10 mouse cellular contexts compared by ENCODE assay signal in genomic region chr7:25266180-25266962, GRCm38 (mm10). TPM values are rescaled to one million over a fixed set of nuclear protein-coding genes. Genes with fewer than 3 reads are reported as not detected.
A peak's percentile ranks its signal among the peaks of the same experiment; 100 is the strongest.
DNase-seq lines count a peak whose midpoint lies in the region; ATAC-seq and TF ChIP-seq lines count a peak whose summit lies in the region.
"Had no signal": no experiment of that assay in that cellular context is flagged by ENCODE, and none has a peak within 500 bp of the region (broad histone marks: within the 10 kb centered on the region; RNA-seq: fewer than 3 reads in every experiment).

No protein-coding gene starts in this region.

- intact Hi-C loops in heart, adult 2 months (cut with DNase I), result no loop called here

- no peak for TF ChIP-seq EP300 in heart, adult 2 months (IDR thresholded peaks at IDR 0.05; ENCODE audit: insufficient read depth, low read depth, low read length)
- TF ChIP-seq EP300 in MEL (IDR thresholded peaks at IDR 0.05; ENCODE audit: low read depth in 1 of 2, low read length in 2 of 2), result no peak

- no peak for ATAC-seq in heart, embryonic 15.5 days (replicated peaks; ENCODE audit: insufficient number of reproducible peaks, insufficient read depth, low FRiP score, low read depth)
- ATAC-seq in hindbrain, embryonic 12.5 days (ENCODE audit: low FRiP score), result no peak

- 0 out of 2 replicates have a peak, but pooled peaks cover under 1% of the 10 kb centered on the region for H3K36me3 ChIP-seq in heart, embryonic 15.5 days
- no peaks in the 10 kb centered on the region for H3K36me3 ChIP-seq in heart, adult 2 months (ENCODE audit: control insufficient read depth, insufficient read depth, low read length)
- H3K36me3 ChIP-seq in MEL (ENCODE audit: control insufficient read depth in 1 of 2, insufficient read depth in 2 of 2, low read length in 2 of 2), result peaks cover 0 to 20% of the 10 kb centered on the region in 2 experiments; a peak in 2 of 4 replicates
- peaks cover 8% of the 10 kb centered on the region for H3K36me3 ChIP-seq in hindbrain, embryonic 12.5 days
- H3K36me3 ChIP-seq in midbrain, embryonic 10.5 days, result peaks cover 5% of the 10 kb centered on the region

- no peak overlapping the region for H3K9ac ChIP-seq in heart, embryonic 15.5 days
- no peak overlapping the region for H3K9ac ChIP-seq in heart, adult 2 months (ENCODE audit: low read depth, low read length)
- H3K9ac ChIP-seq in MEL (ENCODE audit: control insufficient read depth, low read depth, low read length, poor library complexity, severe bottlenecking), result peak overlapping the region; percentile 61
- H3K9ac ChIP-seq in hindbrain, embryonic 12.5 days, result no peak overlapping the region; the same call in 1 of the 2 replicates

- TF ChIP-seq CTCF in heart, adult 2 months (IDR thresholded peaks at IDR 0.05), result no peak
- no peak for TF ChIP-seq CTCF in MEL (IDR thresholded peaks at IDR 0.05 in 2 of 3, conservative IDR thresholded peaks at IDR 0.05 in 1 of 3; ENCODE audit: control insufficient read depth in 1 of 3, insufficient read depth in 1 of 3, low read depth in 2 of 3, low read length in 3 of 3, poor library complexity in 1 of 3, severe bottlenecking in 1 of 3)

- H3K79me2 ChIP-seq in heart, adult 2 months (replicated peaks; ENCODE audit: control insufficient read depth, insufficient read depth, low read length), result peaks cover 1% of the 10 kb centered on the region; the same call in 1 of the 2 replicates
- peaks cover 20% of the 10 kb centered on the region for H3K79me2 ChIP-seq in MEL (ENCODE audit: control insufficient read depth, insufficient read depth, low read length, poor library complexity)

- no peak overlapping the region for H3K27ac ChIP-seq in heart, embryonic 15.5 days
- H3K27ac ChIP-seq in heart, adult 2 months, result no peak overlapping the region
- H3K27ac ChIP-seq in MEL (ENCODE audit: control insufficient read depth, low read depth, low read length), result peak overlapping the region; percentile 93
- H3K27ac ChIP-seq in hindbrain, embryonic 12.5 days, result no peak overlapping the region
- peak overlapping the region; percentile 97 for H3K27ac ChIP-seq in midbrain, embryonic 10.5 days (replicated peaks)

- no peak overlapping the region for H3K4me3 ChIP-seq in heart, embryonic 15.5 days
- no peak overlapping the region for H3K4me3 ChIP-seq in heart, adult 2 months
- peak overlapping the region in 1 of 2 experiments; percentile 9; a peak in 1 of 4 replicates for H3K4me3 ChIP-seq in MEL (ENCODE audit: control insufficient read depth in 1 of 2, insufficient read depth in 1 of 2, low read depth in 2 of 2, low read length in 2 of 2)
- H3K4me3 ChIP-seq in hindbrain, embryonic 12.5 days, result peak overlapping the region; percentile 65; the same call in 1 of the 2 replicates
- H3K4me3 ChIP-seq in midbrain, embryonic 10.5 days, result peak overlapping the region; percentile 90; the same call in 1 of the 2 replicates

- no peaks in the 10 kb centered on the region for H3K9me3 ChIP-seq in heart, embryonic 15.5 days (replicated peaks)
- H3K9me3 ChIP-seq in MEL (replicated peaks; ENCODE audit: insufficient read depth, low read length), result no peaks in the 10 kb centered on the region
- H3K9me3 ChIP-seq in hindbrain, embryonic 12.5 days (replicated peaks), result no peaks in the 10 kb centered on the region
- H3K9me3 ChIP-seq in midbrain, embryonic 10.5 days (replicated peaks), result no peaks in the 10 kb centered on the region

- H3K4me2 ChIP-seq in heart, embryonic 15.5 days, result peak overlapping the region; percentile 75; the same call in 1 of the 2 replicates
- H3K4me2 ChIP-seq in hindbrain, embryonic 12.5 days (replicated peaks), result peak overlapping the region; percentile 45

- no peak for TF ChIP-seq POLR2A in heart, adult 2 months (IDR thresholded peaks at IDR 0.05; ENCODE audit: insufficient read depth, low read depth, low read length)
- TF ChIP-seq POLR2A in MEL (IDR thresholded peaks at IDR 0.05; ENCODE audit: control insufficient read depth in 1 of 2, insufficient read depth in 1 of 2, low read depth in 1 of 2, low read length in 2 of 2, poor library complexity in 1 of 2), result no peak

- TF ChIP-seq RAD21 in MEL (IDR thresholded peaks at IDR 0.05; ENCODE audit: low read depth, low read length), result no peak

- DNase-seq in heart, adult 2 months, result no peak
- DNase-seq in MEL (ENCODE audit: low read depth, low spot score), result peak; percentile 65
- no peak for DNase-seq in midbrain, embryonic 10.5 days (ENCODE audit: low spot score)
- DNase-seq in embryo, embryonic 10.5 days (ENCODE audit: low spot score), result no peak
- no peak for DNase-seq in layer of hippocampus, adult 18-20 months (ENCODE audit: low spot score in 2 of 2)
- no peak for DNase-seq in thymus, postnatal 25 days
- DNase-seq: lung, adult 2 months had no signal

- peaks cover 29% of the 10 kb centered on the region for H3K4me1 ChIP-seq in heart, embryonic 15.5 days (replicated peaks)
- H3K4me1 ChIP-seq in heart, adult 2 months (ENCODE audit: control insufficient read depth, insufficient read depth, low read length), result peaks cover 10% of the 10 kb centered on the region
- H3K4me1 ChIP-seq in MEL (ENCODE audit: control insufficient read depth in 1 of 2, insufficient read depth in 2 of 2, low read length in 2 of 2), result peaks cover 7 to 26% of the 10 kb centered on the region in 2 experiments; a peak in 3 of 4 replicates
- peaks cover 21% of the 10 kb centered on the region for H3K4me1 ChIP-seq in hindbrain, embryonic 12.5 days
- H3K4me1 ChIP-seq in midbrain, embryonic 10.5 days, result peaks cover 44% of the 10 kb centered on the region

- 73% methylated on average over 8 of the region's 8 CpGs for WGBS in heart, embryonic 15.5 days
- WGBS in heart, adult 2 months, result 69% methylated on average over 8 of the region's 8 CpGs
- 89% methylated on average over 8 of the region's 8 CpGs for WGBS in hindbrain, embryonic 12.5 days
- WGBS in midbrain, embryonic 10.5 days, result 89% methylated on average over 8 of the region's 8 CpGs

- H3K27me3 ChIP-seq in heart, embryonic 15.5 days, result no peaks in the 10 kb centered on the region
- H3K27me3 ChIP-seq in heart, adult 2 months (ENCODE audit: control insufficient read depth, insufficient read depth, low read length), result no peaks in the 10 kb centered on the region
- H3K27me3 ChIP-seq in MEL (ENCODE audit: control insufficient read depth in 1 of 2, insufficient read depth in 2 of 2, low read length in 2 of 2), result no peaks in the 10 kb centered on the region
- H3K27me3 ChIP-seq in hindbrain, embryonic 12.5 days, result peaks cover 7% of the 10 kb centered on the region; the same call in 1 of the 2 replicates
- peaks cover 6% of the 10 kb centered on the region; the same call in 1 of the 2 replicates for H3K27me3 ChIP-seq in midbrain, embryonic 10.5 days (ENCODE audit: low read depth, poor library complexity, severe bottlenecking)

RNA-seq across cellular contexts. Expression of gene Cic, which starts 1.1 kb away (rescaled TPM):
- 22.9 and 27.4 TPM in 2 replicates for polyA plus RNA-seq in heart, embryonic 15.5 days (2015; fragmentation: Nextera tagmentation; extraction: Ambion mirVana)
- 10 to 100 TPM; 62.8 to 62.9 TPM for total RNA-seq in heart, adult 2 months (2021)
- 37.7 and 41.6 TPM in 2 replicates for polyA plus RNA-seq in heart, adult 2 months (2012; rRNA removed)
- 56.6 and 57.2 TPM in 2 replicates for total RNA-seq in MEL (2012; rRNA removed)
- 100 to 1,000 TPM; 157 TPM for polyA plus RNA-seq in MEL (2012; ENCODE audit: insufficient read depth in 1 of 2, insufficient read length in 2 of 2, low read depth in 1 of 2, low replicate concordance in 2 of 2, missing spikeins in 1 of 2)
- polyA plus RNA-seq in hindbrain, embryonic 12.5 days (2016; fragmentation: Nextera tagmentation; extraction: Ambion mirVana), result 41.1 and 42.4 TPM in 2 replicates
- 18.5 and 21.7 TPM in 2 replicates for polyA plus RNA-seq in midbrain, embryonic 10.5 days (2016; fragmentation: Nextera tagmentation; extraction: Ambion mirVana)
- total RNA-seq in layer of hippocampus, adult 18-20 months (2021), result 100 to 1,000 TPM; 198 to 203 TPM

RNA-seq across cellular contexts. Expression of gene Erf, which starts 15.8 kb away (rescaled TPM):
- 12.1 and 13.2 TPM in 2 replicates for polyA plus RNA-seq in heart, embryonic 15.5 days (2015; fragmentation: Nextera tagmentation; extraction: Ambion mirVana)
- 10 to 100 TPM; 16.5 to 21.2 TPM for total RNA-seq in heart, adult 2 months (2021)
- 11.9 and 17.1 TPM in 2 replicates for polyA plus RNA-seq in heart, adult 2 months (2012; rRNA removed)
- total RNA-seq in MEL (2012; rRNA removed), result 18.4 and 24.6 TPM in 2 replicates
- polyA plus RNA-seq in MEL (2012; ENCODE audit: insufficient read depth in 1 of 2, insufficient read length in 2 of 2, low read depth in 1 of 2, low replicate concordance in 2 of 2, missing spikeins in 1 of 2), result 10 to 100 TPM in 1 of 2 experiments, not detected in 1; 33.2 TPM
- 10.4 and 13.6 TPM in 2 replicates for polyA plus RNA-seq in hindbrain, embryonic 12.5 days (2016; fragmentation: Nextera tagmentation; extraction: Ambion mirVana)
- 6.9 and 7.3 TPM in 2 replicates for polyA plus RNA-seq in midbrain, embryonic 10.5 days (2016; fragmentation: Nextera tagmentation; extraction: Ambion mirVana)
- 10 to 100 TPM; 43.1 to 46.3 TPM for total RNA-seq in layer of hippocampus, adult 18-20 months (2021)

RNA-seq across cellular contexts. Expression of gene Gsk3a, which starts 28.7 kb away (rescaled TPM):
- polyA plus RNA-seq in heart, embryonic 15.5 days (2015; fragmentation: Nextera tagmentation; extraction: Ambion mirVana), result 6.6 and 9.8 TPM in 2 replicates
- 10 to 100 TPM; 61.7 to 69.4 TPM for total RNA-seq in heart, adult 2 months (2021)
- polyA plus RNA-seq in heart, adult 2 months (2012; rRNA removed), result 105 and 123 TPM in 2 replicates
- 59.8 and 61.5 TPM in 2 replicates for total RNA-seq in MEL (2012; rRNA removed)
- 100 to 1,000 TPM in 1 of 2 experiments, 10 to 100 TPM in 1; 86.6 to 149 TPM for polyA plus RNA-seq in MEL (2012; ENCODE audit: insufficient read depth in 1 of 2, insufficient read length in 2 of 2, low read depth in 1 of 2, low replicate concordance in 2 of 2, missing spikeins in 1 of 2)
- polyA plus RNA-seq in hindbrain, embryonic 12.5 days (2016; fragmentation: Nextera tagmentation; extraction: Ambion mirVana), result 17.2 and 19.6 TPM in 2 replicates
- 9.3 and 10.5 TPM in 2 replicates for polyA plus RNA-seq in midbrain, embryonic 10.5 days (2016; fragmentation: Nextera tagmentation; extraction: Ambion mirVana)
- 100 to 1,000 TPM; 208 to 221 TPM for total RNA-seq in layer of hippocampus, adult 18-20 months (2021)

RNA-seq across cellular contexts. Expression of gene Pafah1b3, which starts 31.4 kb away (rescaled TPM):
- 103 and 119 TPM in 2 replicates for polyA plus RNA-seq in heart, embryonic 15.5 days (2015; fragmentation: Nextera tagmentation; extraction: Ambion mirVana)
- total RNA-seq in heart, adult 2 months (2021), result 1 to 10 TPM; 2.4 to 3.1 TPM
- polyA plus RNA-seq in heart, adult 2 months (2012; rRNA removed), result 6.6 and 9.3 TPM in 2 replicates
- 85.1 and 85.6 TPM in 2 replicates for total RNA-seq in MEL (2012; rRNA removed)
- polyA plus RNA-seq in MEL (2012; ENCODE audit: insufficient read depth in 1 of 2, insufficient read length in 2 of 2, low read depth in 1 of 2, low replicate concordance in 2 of 2, missing spikeins in 1 of 2), result 100 to 1,000 TPM; 110 to 180 TPM
- polyA plus RNA-seq in hindbrain, embryonic 12.5 days (2016; fragmentation: Nextera tagmentation; extraction: Ambion mirVana), result 391 and 405 TPM in 2 replicates
- polyA plus RNA-seq in midbrain, embryonic 10.5 days (2016; fragmentation: Nextera tagmentation; extraction: Ambion mirVana), result 293 and 325 TPM in 2 replicates
- 10 to 100 TPM; 19.3 to 27.7 TPM for total RNA-seq in layer of hippocampus, adult 18-20 months (2021)

RNA-seq across cellular contexts. Expression of gene Prr19, which starts 34.8 kb away (rescaled TPM):
- 0.10 and 0.15 TPM in 2 replicates for polyA plus RNA-seq in heart, embryonic 15.5 days (2015; fragmentation: Nextera tagmentation; extraction: Ambion mirVana)
- not detected for total RNA-seq in heart, adult 2 months (2021)
- polyA plus RNA-seq in heart, adult 2 months (2012; rRNA removed), result not detected in 2 replicates
- total RNA-seq in MEL (2012; rRNA removed), result not detected in 2 replicates
- polyA plus RNA-seq in MEL (2012; ENCODE audit: insufficient read depth in 1 of 2, insufficient read length in 2 of 2, low read depth in 1 of 2, low replicate concordance in 2 of 2, missing spikeins in 1 of 2), result under 1 TPM in 1 of 2 experiments, not detected in 1; 0.11 TPM
- 0.87 and 1.1 TPM in 2 replicates for polyA plus RNA-seq in hindbrain, embryonic 12.5 days (2016; fragmentation: Nextera tagmentation; extraction: Ambion mirVana)
- polyA plus RNA-seq in midbrain, embryonic 10.5 days (2016; fragmentation: Nextera tagmentation; extraction: Ambion mirVana), result 1.1 and 1.4 TPM in 2 replicates
- not detected for total RNA-seq in layer of hippocampus, adult 18-20 months (2021)
- total RNA-seq: granulocyte monocyte progenitor cell, adult 5-6 weeks had no signal
- polyA plus RNA-seq: lung, adult 2 months had no signal

Comparison
In these comparisons a context has a peak if more than half of its experiments do, and no peak if none do; other contexts are left out.
1. H3K27ac ChIP-seq: peak in MEL (single experiment) and midbrain, embryonic 10.5 days (single experiment); none in heart, embryonic 15.5 days (single experiment), heart, adult 2 months (single experiment) and hindbrain, embryonic 12.5 days (single experiment).
2. H3K4me3 ChIP-seq: peak in hindbrain, embryonic 12.5 days (single experiment) and midbrain, embryonic 10.5 days (single experiment); none in heart, embryonic 15.5 days (single experiment) and heart, adult 2 months (single experiment).